Mouse (Mus musculus): ENCODE measurements at regions not wholly inside any gene's neighbourhood (a gene's known extent, or its start where the extent isn't known, plus 50 kb on each side); places are given as distances from the start of the nearest gene placed in this dataset.
"Not testable (repeated sequence)": the region's sequence is repeated elsewhere in the genome, so short reads cannot be mapped to it uniquely, and the experiment has no call there.

GRCm38 (mm10) chr2:95433996-95434395, 884.0 kb upstream of the Lrrc4c start:
- DNase-seq, result not testable (repeated sequence)

- DNase-seq, result no peak
Measured at GRCm38 (mm10) chr2:95440957-95441356, 877.0 kb upstream of the Lrrc4c start.

GRCm38 (mm10) chr2:95443245-95443799, 874.6 kb upstream of the Lrrc4c start:
- DNase-seq, result no peak

- DNase-seq, result peak in 1 of 2 experiments; percentile 29
Measured at GRCm38 (mm10) chr2:95448897-95449296, 869.1 kb upstream of the Lrrc4c start.

- DNase-seq, result no peak
Measured at GRCm38 (mm10) chr2:95479827-95480226, 838.1 kb upstream of the Lrrc4c start.

GRCm38 (mm10) chr2:95483397-95483796, 834.6 kb upstream of the Lrrc4c start:
- no peak for DNase-seq

GRCm38 (mm10) chr2:95487580-95488135, 830.3 kb upstream of the Lrrc4c start:
- DNase-seq, result no peak

- no peak for DNase-seq
Measured at GRCm38 (mm10) chr2:95494026-95494697, 823.8 kb upstream of the Lrrc4c start.

- peak in 1 of 2 experiments; percentile 6 for DNase-seq
Measured at GRCm38 (mm10) chr2:95494698-95495088, 823.3 kb upstream of the Lrrc4c start.

GRCm38 (mm10) chr2:95511286-95511685, 806.7 kb upstream of the Lrrc4c start:
- no peak for DNase-seq

- no peak for DNase-seq
Measured at GRCm38 (mm10) chr2:95521624-95522023, 796.3 kb upstream of the Lrrc4c start.

GRCm38 (mm10) chr2:95524590-95525266, 793.2 kb upstream of the Lrrc4c start:
- DNase-seq, result no peak

- no peak for DNase-seq
Measured at GRCm38 (mm10) chr2:95564089-95564488, 753.9 kb upstream of the Lrrc4c start.

GRCm38 (mm10) chr2:95575882-95576281, 742.1 kb upstream of the Lrrc4c start:
- DNase-seq, result no peak

- no peak for DNase-seq
Measured at GRCm38 (mm10) chr2:95579201-95579600, 738.8 kb upstream of the Lrrc4c start.

GRCm38 (mm10) chr2:95586002-95586401, 732.0 kb upstream of the Lrrc4c start:
- DNase-seq, result no peak

GRCm38 (mm10) chr2:95587044-95587443, 730.9 kb upstream of the Lrrc4c start:
- no peak for DNase-seq

GRCm38 (mm10) chr2:95613354-95613753, 704.6 kb upstream of the Lrrc4c start:
- no peak for DNase-seq

- DNase-seq, result no peak
Measured at GRCm38 (mm10) chr2:95637533-95637932, 680.4 kb upstream of the Lrrc4c start.

- DNase-seq, result peak; percentile 29 to 34
Measured at GRCm38 (mm10) chr2:95674347-95674746, 643.6 kb upstream of the Lrrc4c start.

GRCm38 (mm10) chr2:95715355-95715754, 602.6 kb upstream of the Lrrc4c start:
- DNase-seq, result no peak
